Mouse (Mus musculus) forebrain, embryonic 10.5 days (tissue): Measurements from ENCODE around the gene Sash1. TPM values are rescaled to one million over a fixed set of nuclear protein-coding genes. Genes with fewer than 3 reads are reported as not detected.

ENCODE experiments used
- DNase-seq: peaks from one replicate; pipeline ENCODE4 v3.0.0-alpha.2; 2017; ENCODE audit warnings: low spot score; ENCODE audit errors: extremely low spot score
- H3K27ac ChIP-seq: fragments of 300-500 bp; sonication (generic); 2 replicates; pipeline ENCODE4 v1.5.1; 2016; ENCODE audit warnings: mild to moderate bottlenecking
- H3K27me3 ChIP-seq: fragments of 300-500 bp; sonication (generic); 2 replicates; pipeline ENCODE4 v1.6.1; 2016; ENCODE audit warnings: mild to moderate bottlenecking; ENCODE audit not compliant: poor library complexity, severe bottlenecking
- H3K36me3 ChIP-seq: fragments of 300-500 bp; sonication (generic); replicated peaks from 2 replicates; pipeline ENCODE4 v1.6.1; 2016; ENCODE audit warnings: mild to moderate bottlenecking, moderate library complexity
- H3K4me1 ChIP-seq: fragments of 300-500 bp; sonication (generic); 2 replicates; pipeline ENCODE4 v1.6.1; 2016
- H3K4me3 ChIP-seq: fragments of 300-500 bp; sonication (generic); 2 replicates; pipeline ENCODE4 v1.5.1; 2016; ENCODE audit warnings: mild to moderate bottlenecking, moderate library complexity
- H3K9me3 ChIP-seq: fragments of 300-500 bp; sonication (generic); 2 replicates; pipeline ENCODE4 v1.6.1; 2016; ENCODE audit warnings: mild to moderate bottlenecking, moderate library complexity
- WGBS: fragments of 180-500 bp; shearing (Covaris S2); methylation state at CpG from one replicate; pipeline ENCODE4 v1.1.7; 2016; 5-methylcytosine and 5-hydroxymethylcytosine counted together
- polyA plus RNA-seq: library from polyadenylated mRNA; unstranded; fragments of >200 nt; fragmentation: Nextera tagmentation; extraction: Ambion mirVana; gene quantifications from 2 replicates; pipeline ENCODE4 v1.2.1, GENCODE M21; 2016

Gene Sash1
- polyA plus RNA-seq, 1 experiment from 2014 or later: 2.8 TPM

GRCm38 (mm10) chr10:8917798-8918197, 31.9 kb upstream of the Sash1 start:
- no peaks in the 10 kb centered on the region for H3K36me3 ChIP-seq
- no peak overlapping the region for H3K4me3 ChIP-seq
- no peak for DNase-seq
- H3K9me3 ChIP-seq: no peaks in the 10 kb centered on the region
- H3K4me1 ChIP-seq: peaks cover 14% of the 10 kb centered on the region
- H3K27me3 ChIP-seq: no peaks in the 10 kb centered on the region
- whole genome bisulfite sequencing: 85% methylated on average over 2 of the region's 2 CpGs
- H3K27ac ChIP-seq: no peak overlapping the region

- Histone ChIP-seq H3K4me3 (no peak overlapping the region), H3K36me3 (no peaks in the 10 kb centered on the region), H3K4me1 (peaks cover 14% of the 10 kb centered on the region), H3K9me3 (no peaks in the 10 kb centered on the region), H3K27ac (no peak overlapping the region), H3K27me3 (no peaks in the 10 kb centered on the region)
- DNase-seq: no peak
- 91% methylated on average over 4 of the region's 4 CpGs for WGBS
Observed at GRCm38 (mm10) chr10:8917350-8917749, 31.5 kb upstream of the Sash1 start.

GRCm38 (mm10) chr10:8915755-8916154, 29.9 kb upstream of the Sash1 start:
- WGBS: 92% methylated on average over 5 of the region's 5 CpGs
- Histone ChIP-seq H3K9me3 (no peaks in the 10 kb centered on the region), H3K36me3 (no peaks in the 10 kb centered on the region), H3K27me3 (no peaks in the 10 kb centered on the region), H3K4me3 (no peak overlapping the region), H3K27ac (no peak overlapping the region), H3K4me1 (peaks cover under 1% of the 10 kb centered on the region; the same call in 1 of the 2 replicates)
- no peak for DNase-seq

- 81% methylated on average over 4 of the region's 4 CpGs for WGBS
- Histone ChIP-seq H3K9me3 (no peaks in the 10 kb centered on the region), H3K4me3 (no peak overlapping the region), H3K27me3 (no peaks in the 10 kb centered on the region), H3K36me3 (no peaks in the 10 kb centered on the region), H3K4me1 (no peaks in the 10 kb centered on the region), H3K27ac (no peak overlapping the region)
- no peak for DNase-seq
Observed at GRCm38 (mm10) chr10:8913904-8914303, 28.0 kb upstream of the Sash1 start.

GRCm38 (mm10) chr10:8912706-8913275, 26.9 kb upstream of the Sash1 start:
- no peaks in the 10 kb centered on the region for H3K4me1 ChIP-seq
- no peak for DNase-seq
- no peak overlapping the region for H3K4me3 ChIP-seq
- WGBS: 83% methylated on average over 5 of the region's 5 CpGs
- no peaks in the 10 kb centered on the region for H3K36me3 ChIP-seq
- no peaks in the 10 kb centered on the region for H3K9me3 ChIP-seq
- no peak overlapping the region for H3K27ac ChIP-seq
- no peaks in the 10 kb centered on the region for H3K27me3 ChIP-seq

- Histone ChIP-seq H3K4me1 (no peaks in the 10 kb centered on the region), H3K4me3 (no peak overlapping the region), H3K27me3 (no peaks in the 10 kb centered on the region), H3K36me3 (no peaks in the 10 kb centered on the region), H3K9me3 (no peaks in the 10 kb centered on the region), H3K27ac (no peak overlapping the region)
- WGBS: 85% methylated on average over 4 of the region's 4 CpGs
- no peak for DNase-seq
Observed at GRCm38 (mm10) chr10:8912213-8912612, 26.3 kb upstream of the Sash1 start.

- H3K27me3 ChIP-seq: no peaks in the 10 kb centered on the region
- 87% methylated on average over 16 of the region's 16 CpGs for WGBS
Observed at GRCm38 (mm10) chr10:8910237-8910990, 24.5 kb upstream of the Sash1 start.

GRCm38 (mm10) chr10:8903086-8903485, 17.2 kb upstream of the Sash1 start:
- WGBS: 90% methylated on average over 6 of the region's 6 CpGs

More at GRCm38 (mm10) chr10:8910237-8910990, 24.5 kb upstream of the Sash1 start:
- Histone ChIP-seq H3K9me3 (no peaks in the 10 kb centered on the region), H3K4me3 (no peak overlapping the region), H3K36me3 (no peaks in the 10 kb centered on the region), H3K4me1 (no peaks in the 10 kb centered on the region), H3K27ac (no peak overlapping the region)
- DNase-seq: no peak

GRCm38 (mm10) chr10:8902412-8902811, 16.5 kb upstream of the Sash1 start:
- no peak for DNase-seq
- Histone ChIP-seq H3K36me3 (no peaks in the 10 kb centered on the region), H3K27me3 (no peaks in the 10 kb centered on the region), H3K9me3 (no peaks in the 10 kb centered on the region), H3K27ac (no peak overlapping the region), H3K4me3 (no peak overlapping the region), H3K4me1 (peaks cover 11% of the 10 kb centered on the region)
- WGBS: 85% methylated on average over 7 of the region's 7 CpGs

More at GRCm38 (mm10) chr10:8903086-8903485, 17.2 kb upstream of the Sash1 start:
- H3K9me3 ChIP-seq: no peaks in the 10 kb centered on the region
- no peaks in the 10 kb centered on the region for H3K27me3 ChIP-seq
- DNase-seq: no peak
- H3K36me3 ChIP-seq: no peaks in the 10 kb centered on the region
- no peak overlapping the region for H3K27ac ChIP-seq
- H3K4me1 ChIP-seq: peaks cover 11% of the 10 kb centered on the region
- H3K4me3 ChIP-seq: no peak overlapping the region

GRCm38 (mm10) chr10:8898831-8899511, 13.1 kb upstream of the Sash1 start:
- no peaks in the 10 kb centered on the region for H3K36me3 ChIP-seq
- no peaks in the 10 kb centered on the region for H3K27me3 ChIP-seq
- H3K9me3 ChIP-seq: no peaks in the 10 kb centered on the region
- H3K4me3 ChIP-seq: no peak overlapping the region
- H3K27ac ChIP-seq: no peak overlapping the region
- 76% methylated on average over 8 of the region's 8 CpGs for WGBS
- H3K4me1 ChIP-seq: peaks cover 11% of the 10 kb centered on the region
- no peak for DNase-seq

- H3K4me3 ChIP-seq: no peak overlapping the region
- H3K36me3 ChIP-seq: no peaks in the 10 kb centered on the region
- no peaks in the 10 kb centered on the region for H3K9me3 ChIP-seq
- DNase-seq: no peak
- H3K4me1 ChIP-seq: peaks cover 11% of the 10 kb centered on the region
- 57% methylated on average over 5 of the region's 5 CpGs for WGBS
- no peaks in the 10 kb centered on the region for H3K27me3 ChIP-seq
- H3K27ac ChIP-seq: 0 out of 2 replicates have a peak overlapping the region, but pooled peaks have one; percentile 32
Observed at GRCm38 (mm10) chr10:8898099-8898777, 12.4 kb upstream of the Sash1 start.

- no peak for DNase-seq
- no peak overlapping the region for H3K4me3 ChIP-seq
- H3K36me3 ChIP-seq: no peaks in the 10 kb centered on the region
- no peak overlapping the region for H3K27ac ChIP-seq
- 92% methylated on average over 6 of the region's 6 CpGs for WGBS
- H3K9me3 ChIP-seq: no peaks in the 10 kb centered on the region
- H3K4me1 ChIP-seq: peaks cover 11% of the 10 kb centered on the region
- no peaks in the 10 kb centered on the region for H3K27me3 ChIP-seq
Observed at GRCm38 (mm10) chr10:8894965-8895515, 9.2 kb upstream of the Sash1 start.
